Mouse (Mus musculus): Measurements from ENCODE around the gene Gm20388.

- no peak for TF ChIP-seq ZC3H11A (IDR thresholded peaks at IDR 0.05; ENCODE audit: borderline replicate concordance, low read depth, low read length)
- no peak for TF ChIP-seq HCFC1 (IDR thresholded peaks at IDR 0.05; ENCODE audit: borderline replicate concordance, insufficient read depth, low read length)
- TF ChIP-seq CHD2 (IDR thresholded peaks at IDR 0.05; ENCODE audit: low read depth, low read length), result no peak
- no peak for TF ChIP-seq ZNF384 (IDR thresholded peaks at IDR 0.05; ENCODE audit: low read depth, low read length)
Measured at GRCm38 (mm10) chr8:121788786-121789185, 1878.1 kb downstream of the Gm20388 start.
